Mouse (Mus musculus) embryonic fibroblast, embryonic 13.5 days (primary cell): ENCODE results near the gene 2510039O18Rik. TPM values are rescaled to one million over a fixed set of nuclear protein-coding genes. Genes with fewer than 3 reads are reported as not detected.

Source experiments
- H3K27ac ChIP-seq: 2 replicates; pipeline ENCODE4 v1.5.1; 2012; ENCODE audit warnings: low read length, control low read depth, inconsistent platforms; ENCODE audit not compliant: insufficient read depth
- H3K4me1 ChIP-seq: 2 replicates; pipeline ENCODE4 v1.6.1; 2011; ENCODE audit warnings: low read length; ENCODE audit not compliant: control insufficient read depth, insufficient read depth
- H3K4me3 ChIP-seq: 2 replicates; pipeline ENCODE4 v1.5.1; 2011; ENCODE audit warnings: mild to moderate bottlenecking, control low read depth, low read length; ENCODE audit not compliant: insufficient read depth
- CTCF ChIP-seq: IDR thresholded peaks from 2 replicates; pipeline ENCODE4 v1.5.1; 2011; ENCODE audit warnings: mild to moderate bottlenecking, control low read depth, low read length, moderate library complexity, borderline replicate concordance; ENCODE audit not compliant: insufficient read depth
- POLR2A ChIP-seq: IDR thresholded peaks from 2 replicates; pipeline ENCODE4 v1.6.1; 2011; ENCODE audit warnings: low read depth, mild to moderate bottlenecking, control low read depth, low read length, moderate library complexity
- polyA plus RNA-seq: library from polyadenylated mRNA; stranded (reverse); fragments of >200 nt; gene quantifications from 2 replicates; pipeline ENCODE4 v1.2.4, GENCODE M21; 2011; ENCODE audit warnings: low read depth; ENCODE audit not compliant: missing spikeins, insufficient read length

Gene 2510039O18Rik
- polyA plus RNA-seq, 1 experiment = 33.0 TPM

DNA sequence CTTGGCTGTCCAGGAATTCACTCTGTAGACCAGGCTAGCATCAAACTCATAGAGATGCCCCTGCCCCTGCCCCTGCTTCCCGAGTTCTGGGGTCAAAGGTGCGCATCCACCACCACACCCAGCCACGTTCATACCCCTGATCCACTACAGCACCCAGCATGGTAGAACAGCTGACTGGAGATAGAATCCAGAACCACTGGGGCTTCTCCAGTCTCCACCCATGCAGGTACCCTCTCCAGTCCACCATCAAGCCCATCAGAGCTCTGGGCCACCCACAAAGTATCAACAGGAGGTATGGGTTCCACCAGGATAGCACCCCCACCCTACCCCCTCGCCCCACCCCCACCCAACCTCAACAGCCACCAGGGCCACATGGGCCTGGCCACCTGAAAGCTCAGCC is 6.1 kb upstream of the 2510039O18Rik start:
- no peak overlapping the region for H3K27ac ChIP-seq
- H3K4me3 ChIP-seq = no peak overlapping the region
- no peak for TF ChIP-seq CTCF
- TF ChIP-seq POLR2A = no peak
- H3K4me1 ChIP-seq = peaks cover 5% of the 10 kb centered on the region; the same call in 1 of the 2 replicates

DNA sequence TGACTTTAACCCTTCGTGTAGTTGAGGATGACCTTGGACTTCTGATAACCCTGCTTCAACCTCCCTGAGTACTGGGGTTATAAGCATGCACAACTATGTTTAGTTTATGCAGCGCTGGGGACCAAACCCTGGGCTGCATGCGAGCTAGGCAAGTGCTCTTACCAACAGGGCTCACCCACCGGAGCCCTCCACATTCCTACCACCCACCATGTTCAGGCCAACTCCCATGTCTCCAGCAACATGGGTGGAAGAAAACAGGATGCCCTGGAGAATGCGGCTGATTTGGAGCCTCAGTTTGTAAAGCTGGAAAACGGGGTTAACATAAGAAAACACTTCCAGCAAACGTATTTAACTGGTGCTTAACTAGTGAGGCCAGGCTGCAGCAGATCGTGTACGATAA is 4.8 kb upstream of the 2510039O18Rik start:
- Histone ChIP-seq H3K4me3 (peak overlapping the region; percentile 75), H3K27ac (no peak overlapping the region), H3K4me1 (peaks cover 5% of the 10 kb centered on the region; the same call in 1 of the 2 replicates)
- TF ChIP-seq POLR2A = no peak
- TF ChIP-seq CTCF = no peak

DNA sequence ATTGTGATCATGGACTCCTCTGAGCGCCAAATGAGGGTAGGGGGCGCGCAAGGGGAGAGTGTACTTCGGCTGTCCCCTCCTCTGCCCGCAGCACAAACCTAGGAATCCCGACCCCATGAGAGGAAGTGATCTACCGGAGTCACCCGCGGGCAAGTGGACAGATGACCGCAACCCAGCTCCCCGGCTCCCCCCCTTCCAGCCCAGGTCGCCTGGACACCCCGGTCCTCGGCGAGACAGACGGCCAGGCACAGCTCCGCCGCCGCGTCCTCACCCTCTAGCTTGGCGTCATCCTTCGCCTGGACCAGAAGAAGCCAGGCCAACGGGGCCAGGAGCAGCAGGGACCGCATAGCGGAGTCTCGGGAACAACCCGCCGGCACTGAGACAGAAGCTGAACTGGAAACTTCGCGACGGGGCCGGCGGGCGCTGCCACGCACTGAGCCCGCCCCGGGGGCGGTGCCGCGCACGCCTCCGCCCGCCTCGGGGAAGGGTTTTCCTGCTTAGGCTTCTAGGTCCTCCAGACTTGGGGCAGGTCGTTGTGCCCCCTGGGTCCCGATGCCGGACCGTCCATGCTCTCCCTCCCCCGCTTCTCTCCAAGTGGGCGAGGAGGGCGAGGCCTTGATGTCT is 4.3 kb upstream of the 2510039O18Rik start, which contains the start of gene Plod1:
Gene Plod1, minus strand, starts transcription at position 437 of the 624 bp plus-strand sequence.
- Histone ChIP-seq H3K4me1 (peaks cover 5% of the 10 kb centered on the region; the same call in 1 of the 2 replicates), H3K4me3 (peak within 1 kb of the TSS; percentile 75), H3K27ac (peak within 1 kb of the TSS; percentile 41; the same call in 1 of the 2 replicates)
- TF ChIP-seq POLR2A = peak; percentile 98
- TF ChIP-seq CTCF = no peak

DNA sequence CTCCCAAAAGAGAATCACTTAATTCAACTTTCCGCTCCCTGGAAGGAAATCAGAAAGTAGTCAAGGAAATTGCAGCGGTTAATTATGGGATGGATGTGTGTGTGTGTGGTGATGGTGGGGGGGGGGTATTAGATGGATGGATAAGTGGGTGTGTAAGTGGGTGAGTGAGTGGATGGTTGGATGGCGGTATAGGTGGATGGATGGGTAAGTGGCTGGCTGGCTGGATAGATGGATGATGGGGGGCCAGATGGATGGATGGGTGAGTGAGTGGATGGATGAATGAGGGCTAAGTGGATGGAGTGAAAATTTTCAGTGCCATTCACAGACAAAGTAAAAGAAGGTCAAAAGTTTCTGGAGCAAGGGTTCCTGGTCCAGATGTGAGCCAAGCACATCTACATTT is 3.7 kb upstream of the 2510039O18Rik start:
- Histone ChIP-seq H3K27ac (no peak overlapping the region), H3K4me1 (peaks cover 7% of the 10 kb centered on the region; the same call in 1 of the 2 replicates), H3K4me3 (peak overlapping the region; percentile 75)
- TF ChIP-seq CTCF (no peak), POLR2A (no peak)

DNA sequence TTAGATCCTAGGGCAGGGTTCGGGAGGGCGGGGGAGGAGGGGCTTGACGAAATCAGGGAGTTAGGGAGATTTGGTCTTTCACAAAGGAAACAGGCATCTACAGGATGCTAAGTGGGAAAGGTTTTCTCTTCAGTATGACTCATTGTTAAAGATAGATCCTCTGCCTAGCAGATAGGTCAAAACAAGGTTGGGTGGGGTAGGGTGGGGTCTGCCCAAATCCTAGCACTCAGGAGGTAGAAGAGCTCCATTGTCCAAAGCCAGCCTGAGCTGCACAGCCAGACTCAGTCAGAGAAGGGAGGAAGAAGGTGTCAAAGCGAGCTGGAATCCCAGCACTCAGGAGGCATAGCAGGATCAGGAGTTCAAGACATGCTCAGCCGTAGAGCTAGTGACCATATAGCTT is 3.2 kb upstream of the 2510039O18Rik start:
- TF ChIP-seq POLR2A (no peak), CTCF (no peak)
- H3K4me1 ChIP-seq = peaks cover 11% of the 10 kb centered on the region; the same call in 1 of the 2 replicates
- H3K4me3 ChIP-seq = no peak overlapping the region
- no peak overlapping the region for H3K27ac ChIP-seq

DNA sequence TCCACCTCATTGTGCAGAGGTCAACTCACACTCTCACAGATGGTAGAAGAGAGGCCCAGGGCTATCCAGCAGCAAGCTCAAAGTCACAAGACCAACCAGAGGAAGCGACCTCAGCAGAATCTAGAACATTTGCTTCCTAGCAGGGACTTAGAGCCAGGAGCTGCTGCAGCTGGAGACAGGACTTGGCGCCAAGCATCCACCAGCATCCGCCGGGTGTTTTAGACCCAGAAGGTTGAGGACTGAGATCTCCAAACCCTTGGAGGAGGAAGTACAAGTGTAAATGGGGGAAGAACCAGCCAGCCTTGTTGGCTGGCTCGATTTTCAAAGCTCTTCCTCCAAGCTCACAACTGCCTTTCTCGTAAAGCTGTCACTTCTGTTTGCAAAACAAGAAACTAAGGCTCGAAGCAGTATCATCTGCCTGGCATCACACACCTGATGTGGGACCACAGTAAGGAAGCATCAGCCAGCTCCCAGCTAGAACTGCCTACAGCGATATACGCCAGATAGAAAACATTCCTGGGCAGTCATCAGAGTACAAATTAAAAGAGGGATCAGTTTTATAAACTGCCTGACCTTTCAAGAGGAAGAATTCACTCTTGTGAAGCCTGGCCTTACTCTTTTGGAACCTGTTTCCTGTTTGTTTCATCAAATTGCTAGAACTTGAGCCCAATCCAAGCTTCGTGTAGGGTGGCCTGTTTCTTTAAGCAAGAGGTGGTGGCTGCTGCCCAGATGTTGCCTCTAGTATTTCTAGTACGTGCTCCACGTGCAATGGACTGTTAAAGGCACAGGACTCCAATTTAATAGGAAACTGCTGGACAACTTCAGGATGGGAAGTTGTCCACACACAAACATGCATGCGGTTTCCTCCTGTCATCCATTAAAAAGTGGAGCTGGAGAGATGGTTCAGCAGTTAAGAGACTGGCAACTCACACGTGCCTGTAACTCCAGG is 2.3 kb upstream of the 2510039O18Rik start:
- H3K4me1 ChIP-seq = peaks cover 11% of the 10 kb centered on the region; the same call in 1 of the 2 replicates
- H3K27ac ChIP-seq = no peak overlapping the region; the same call in 1 of the 2 replicates

DNA sequence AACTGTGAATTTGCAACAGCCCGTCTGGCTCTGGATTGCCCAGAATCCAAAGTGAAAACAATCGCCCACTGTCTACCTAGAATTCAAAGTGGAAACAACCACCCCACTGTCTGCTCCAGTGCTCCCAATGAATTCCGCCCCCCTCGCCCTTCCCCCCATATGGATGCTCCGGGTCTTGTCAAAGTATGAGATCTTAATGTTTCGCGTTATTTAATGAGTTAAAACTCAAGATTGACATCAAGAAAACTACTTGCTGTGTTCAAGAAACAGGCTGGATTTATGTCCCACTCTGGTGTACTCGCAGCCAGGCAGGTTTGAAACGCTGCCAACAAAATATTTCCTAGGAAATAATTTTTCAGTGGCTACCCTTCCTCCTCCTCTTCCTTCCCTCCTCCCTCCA is 584 bp upstream of the 2510039O18Rik start:
- peaks cover 11% of the 10 kb centered on the region; the same call in 1 of the 2 replicates for H3K4me1 ChIP-seq

More for the DNA sequence above, 2.3 kb upstream of the 2510039O18Rik start:
- no peak overlapping the region for H3K4me3 ChIP-seq
- no peak for TF ChIP-seq CTCF
- TF ChIP-seq POLR2A = no peak

DNA sequence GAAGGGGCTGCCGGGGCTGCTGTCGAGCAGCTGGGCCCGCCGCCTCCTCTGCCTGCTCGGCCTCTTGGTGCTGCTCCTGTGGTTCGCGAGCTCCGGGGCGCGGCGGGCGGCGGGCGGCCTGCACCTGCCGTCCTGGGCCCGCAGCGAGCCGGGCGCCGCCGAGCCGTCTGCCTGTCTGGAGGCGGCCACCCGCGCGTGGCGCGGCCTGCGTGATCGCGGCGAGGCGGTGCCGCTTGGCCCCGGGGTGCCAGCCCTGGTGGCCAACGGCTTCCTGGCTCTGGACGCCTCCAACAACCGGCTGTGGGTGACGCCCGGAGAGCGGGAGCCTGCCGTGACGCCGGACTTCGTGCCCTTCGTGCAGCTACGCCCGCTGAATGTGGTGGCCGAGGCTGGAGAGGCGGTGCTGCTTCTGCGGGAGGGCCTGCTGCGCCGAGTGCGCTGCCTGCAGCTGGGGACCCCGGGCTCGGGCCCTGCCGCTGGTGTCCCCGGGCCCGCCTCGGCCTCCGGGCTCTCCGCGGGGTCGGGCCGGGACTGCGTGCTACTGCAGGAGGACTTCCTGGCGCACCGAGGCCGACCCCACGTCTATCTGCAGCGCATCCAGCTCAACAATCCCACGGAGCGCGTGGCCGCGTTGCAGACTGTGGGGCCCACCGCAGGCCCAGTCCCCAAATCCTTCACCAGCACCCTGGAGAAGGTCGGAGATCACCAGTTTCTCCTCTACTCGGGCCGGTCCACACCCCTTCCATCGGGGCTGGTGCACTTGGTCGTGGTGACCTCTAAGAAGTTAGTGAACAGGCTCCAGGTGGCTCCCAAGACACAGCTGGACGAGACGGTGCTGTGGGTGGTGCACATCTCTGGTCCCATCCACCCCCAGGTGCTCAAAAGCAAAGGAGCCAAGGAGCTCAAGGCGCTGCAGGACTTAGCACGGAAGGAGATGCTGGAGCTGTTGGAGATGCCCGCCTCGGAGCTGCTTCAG is 638 bp downstream of the 2510039O18Rik start:
- Histone ChIP-seq H3K4me1 (peaks cover 11% of the 10 kb centered on the region; the same call in 1 of the 2 replicates), H3K27ac (no peak overlapping the region), H3K4me3 (peak overlapping the region; percentile 88)
- TF ChIP-seq CTCF (no peak), POLR2A (no peak)

More for the DNA sequence above, 584 bp upstream of the 2510039O18Rik start:
- Histone ChIP-seq H3K4me3 (no peak overlapping the region), H3K27ac (peak overlapping the region; percentile 78)
- TF ChIP-seq POLR2A (no peak), CTCF (no peak)

DNA sequence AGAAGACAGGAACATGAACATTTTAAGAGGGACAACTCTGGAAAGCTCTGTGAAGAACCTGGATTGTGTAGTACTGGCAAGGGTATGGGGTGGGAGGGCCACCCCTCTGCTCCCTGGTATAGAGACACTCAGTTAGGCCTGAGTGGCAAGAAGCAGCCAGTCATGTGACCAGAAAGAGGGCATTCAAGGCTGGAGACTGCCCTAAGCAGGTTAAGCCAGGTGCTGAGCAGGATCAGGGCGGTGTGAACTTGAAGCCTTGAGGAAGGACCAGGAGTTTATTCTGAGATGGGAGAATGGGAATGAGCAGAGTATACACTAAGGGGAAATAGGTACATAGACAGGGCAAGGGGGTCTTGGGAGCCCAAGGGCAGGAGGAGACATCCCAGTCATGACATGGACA is 2.3 kb downstream of the 2510039O18Rik start:
- no peak overlapping the region for H3K4me3 ChIP-seq
- no peak overlapping the region for H3K27ac ChIP-seq
- peaks cover 10% of the 10 kb centered on the region; the same call in 1 of the 2 replicates for H3K4me1 ChIP-seq
- TF ChIP-seq POLR2A = no peak
- TF ChIP-seq CTCF = no peak
